Mouse (Mus musculus) A20 (cell line): ENCODE results near the gene Rpgr.

Source experiments
- DNase-seq: peaks from one replicate; pipeline ENCODE4 v3.0.0-alpha.2; 2011; ENCODE audit warnings: low read depth, low spot score

Gene Rpgr

GRCm38 (mm10) chrX:10216410-10216949 is at the start of gene Rpgr:
Rpgr (minus strand) TSS chrX:10216920.
- peak; percentile 92 for DNase-seq

- DNase-seq: no peak
Measured at GRCm38 (mm10) chrX:10258260-10258659, 41.5 kb upstream of the Rpgr start.

GRCm38 (mm10) chrX:10257774-10258173 is 41.1 kb upstream of the Rpgr start:
- no peak for DNase-seq

GRCm38 (mm10) chrX:10251852-10252504 is 35.3 kb upstream of the Rpgr start, which contains the start of gene Otc:
Otc (plus strand) TSS chrX:10252305.
- no peak for DNase-seq

- no peak for DNase-seq
Measured at GRCm38 (mm10) chrX:10251357-10251756, 34.6 kb upstream of the Rpgr start.

- no peak for DNase-seq
Measured at GRCm38 (mm10) chrX:10243916-10244315, 27.2 kb upstream of the Rpgr start.

- no peak for DNase-seq
Measured at GRCm38 (mm10) chrX:10239515-10239914, 22.8 kb upstream of the Rpgr start.

GRCm38 (mm10) chrX:10234617-10235016 is 17.9 kb upstream of the Rpgr start:
- no peak for DNase-seq

GRCm38 (mm10) chrX:10233051-10233450 is 16.3 kb upstream of the Rpgr start:
- DNase-seq: no peak

GRCm38 (mm10) chrX:10219281-10219680 is 2.6 kb upstream of the Rpgr start:
- no peak for DNase-seq

- no peak for DNase-seq
Measured at GRCm38 (mm10) chrX:10215972-10216371, 748 bp downstream of the Rpgr start.

- DNase-seq: no peak
Measured at GRCm38 (mm10) chrX:10205937-10206336, 10.8 kb downstream of the Rpgr start.

- peak; percentile 52 for DNase-seq
Measured at GRCm38 (mm10) chrX:10201289-10201688, 15.4 kb downstream of the Rpgr start.

GRCm38 (mm10) chrX:10152390-10152789 is 64.3 kb downstream of the Rpgr start:
- no peak for DNase-seq

GRCm38 (mm10) chrX:10117065-10117719 is 99.5 kb downstream of the Rpgr start, which contains the start of gene Srpx:
Srpx (minus strand) TSS chrX:10117709.
- DNase-seq: no peak

- DNase-seq: no peak
Measured at GRCm38 (mm10) chrX:10115780-10116179, 100.9 kb downstream of the Rpgr start.

- DNase-seq: no peak
Measured at GRCm38 (mm10) chrX:10110736-10111135, 106.0 kb downstream of the Rpgr start.

- DNase-seq: peak; percentile 2
Measured at GRCm38 (mm10) chrX:10108558-10108957, 108.2 kb downstream of the Rpgr start.

- no peak for DNase-seq
Measured at GRCm38 (mm10) chrX:10105475-10105874, 111.2 kb downstream of the Rpgr start.

- no peak for DNase-seq
Measured at GRCm38 (mm10) chrX:10102739-10103138, 114.0 kb downstream of the Rpgr start.

- no peak for DNase-seq
Measured at GRCm38 (mm10) chrX:10095797-10096196, 120.9 kb downstream of the Rpgr start.

GRCm38 (mm10) chrX:10080385-10080784 is 136.3 kb downstream of the Rpgr start:
- no peak for DNase-seq

GRCm38 (mm10) chrX:10079981-10080380 is 136.7 kb downstream of the Rpgr start:
- no peak for DNase-seq
